Mouse (Mus musculus): Measurements from ENCODE around the gene Pgm2l1.
"Not testable (repeated sequence)": the region's sequence is repeated elsewhere in the genome, so short reads cannot be mapped to it uniquely, and the experiment has no call there.

The Pgm2l1 gene

GRCm38 (mm10) chr7:100227896-100228525 lies 817 bp downstream of the Pgm2l1 start:
- no peak for DNase-seq (ENCODE audit: extremely low read depth, low read depth, low spot score)

GRCm38 (mm10) chr7:100228957-100229356 lies 1.8 kb downstream of the Pgm2l1 start:
- DNase-seq (ENCODE audit: extremely low read depth, low read depth, low spot score), result no peak

GRCm38 (mm10) chr7:100230646-100231045 lies 3.5 kb downstream of the Pgm2l1 start:
- no peak for DNase-seq (ENCODE audit: extremely low read depth, low read depth, low spot score)

GRCm38 (mm10) chr7:100231661-100232060 lies 4.5 kb downstream of the Pgm2l1 start:
- DNase-seq (ENCODE audit: extremely low read depth, low read depth, low spot score), result no peak

GRCm38 (mm10) chr7:100233681-100234080 lies 6.5 kb downstream of the Pgm2l1 start:
- no peak for DNase-seq (ENCODE audit: extremely low read depth, low read depth, low spot score)

GRCm38 (mm10) chr7:100234264-100234885 lies 7.2 kb downstream of the Pgm2l1 start:
- DNase-seq (ENCODE audit: extremely low read depth, low read depth, low spot score), result no peak

GRCm38 (mm10) chr7:100238271-100238670 lies 11.1 kb downstream of the Pgm2l1 start:
- no peak for DNase-seq (ENCODE audit: extremely low read depth, low read depth, low spot score)

- no peak for DNase-seq (ENCODE audit: extremely low read depth, low read depth, low spot score)
These were observed 13.4 kb downstream of the Pgm2l1 start for GRCm38 (mm10) chr7:100240601-100241000.

- DNase-seq (ENCODE audit: extremely low read depth, low read depth, low spot score), result no peak
These were observed 15.8 kb downstream of the Pgm2l1 start for GRCm38 (mm10) chr7:100243007-100243406.

- no peak for DNase-seq (ENCODE audit: extremely low read depth, low read depth, low spot score)
These were observed 17.0 kb downstream of the Pgm2l1 start for GRCm38 (mm10) chr7:100244225-100244624.

GRCm38 (mm10) chr7:100245176-100245575 lies 18.0 kb downstream of the Pgm2l1 start:
- no peak for DNase-seq (ENCODE audit: extremely low read depth, low read depth, low spot score)

GRCm38 (mm10) chr7:100250667-100251066 lies 23.5 kb downstream of the Pgm2l1 start:
- DNase-seq (ENCODE audit: extremely low read depth, low read depth, low spot score), result no peak

GRCm38 (mm10) chr7:100262350-100262749 lies 35.2 kb downstream of the Pgm2l1 start:
- DNase-seq (ENCODE audit: extremely low read depth, low read depth, low spot score), result no peak

- not testable (repeated sequence) for DNase-seq (ENCODE audit: extremely low read depth, low read depth, low spot score)
These were observed 37.7 kb downstream of the Pgm2l1 start for GRCm38 (mm10) chr7:100264934-100265333.

- no peak for DNase-seq (ENCODE audit: extremely low read depth, low read depth, low spot score)
These were observed 45.2 kb downstream of the Pgm2l1 start for GRCm38 (mm10) chr7:100272369-100272768.

- DNase-seq (ENCODE audit: extremely low read depth, low read depth, low spot score), result no peak
These were observed 47.3 kb downstream of the Pgm2l1 start for GRCm38 (mm10) chr7:100274507-100274906.

- DNase-seq (ENCODE audit: extremely low read depth, low read depth, low spot score), result no peak
These were observed 49.2 kb downstream of the Pgm2l1 start for GRCm38 (mm10) chr7:100276397-100276796.

GRCm38 (mm10) chr7:100279803-100280202 lies 52.6 kb downstream of the Pgm2l1 start:
- DNase-seq (ENCODE audit: extremely low read depth, low read depth, low spot score), result peak; percentile 78

- DNase-seq (ENCODE audit: extremely low read depth, low read depth, low spot score), result no peak
These were observed 54.4 kb downstream of the Pgm2l1 start for GRCm38 (mm10) chr7:100281596-100281995.

GRCm38 (mm10) chr7:100283298-100283697 lies 56.1 kb downstream of the Pgm2l1 start:
- no peak for DNase-seq (ENCODE audit: extremely low read depth, low read depth, low spot score)

GRCm38 (mm10) chr7:100285383-100285782 lies 58.2 kb downstream of the Pgm2l1 start, which contains the start of gene P4ha3:
P4ha3 (plus strand) TSS chr7:100285520.
- DNase-seq (ENCODE audit: extremely low read depth, low read depth, low spot score), result no peak

- DNase-seq (ENCODE audit: extremely low read depth, low read depth, low spot score), result no peak
These were observed 60.8 kb downstream of the Pgm2l1 start for GRCm38 (mm10) chr7:100287748-100288578.

Data from fat pad, adult 2 months (tissue).